Mouse (Mus musculus) liver, embryonic 14.5 days (tissue): ENCODE measurements around the gene Dhrs4. TPM values are rescaled to one million over a fixed set of nuclear protein-coding genes. Genes with fewer than 3 reads are reported as not detected.
A peak's percentile ranks its signal among the peaks of the same experiment; 100 is the strongest.

Source experiments
- ATAC-seq: fragments of 200-750 bp; cut with Nextera tagmentation; 2 replicates; pipeline ENCODE4 v1.8.0; 2017; ENCODE audit warnings: moderate number of reproducible peaks, mild to moderate bottlenecking, moderate library complexity; ENCODE audit not compliant: insufficient read depth
- DNase-seq, 3 experiments: peaks; one replicate each; pipeline ENCODE4 v3.0.0-alpha.2; 2012 to 2013; ENCODE audit warnings: low read depth in 3 of 3, low spot score in 3 of 3
- H3K27ac ChIP-seq: fragments of 300-500 bp; sonication (generic); 2 replicates; pipeline ENCODE4 v1.5.1; 2014; ENCODE audit warnings: moderate library complexity, mild to moderate bottlenecking, control low read depth, inconsistent platforms
- H3K27me3 ChIP-seq: fragments of 300-500 bp; sonication (generic); 2 replicates; pipeline ENCODE4 v1.6.1; 2014; ENCODE audit warnings: mild to moderate bottlenecking, low read length, moderate library complexity; ENCODE audit not compliant: control insufficient read depth, insufficient read depth
- H3K36me3 ChIP-seq: fragments of 300-500 bp; sonication (generic); replicated peaks from 2 replicates; pipeline ENCODE4 v1.6.1; 2014; ENCODE audit warnings: low read depth; ENCODE audit not compliant: control insufficient read depth, insufficient read depth
- H3K4me1 ChIP-seq, 2 experiments: fragments of 200-500 bp in 1 of 2; fragments of 300-500 bp in 1 of 2; sonication (generic) in 1 of 2; replicated peaks; 2 replicates each; pipeline ENCODE4 v1.6.1; 2012 to 2014; ENCODE audit warnings: antibody characterized with exemption in 1 of 2, inconsistent platforms in 1 of 2, low read length in 1 of 2; ENCODE audit not compliant: control insufficient read depth in 2 of 2, insufficient read depth in 2 of 2
- H3K4me2 ChIP-seq: fragments of 300-500 bp; sonication (generic); 2 replicates; pipeline ENCODE4 v1.6.1; 2014; ENCODE audit warnings: low read depth, mild to moderate bottlenecking, control low read depth, moderate library complexity
- H3K4me3 ChIP-seq, 2 experiments: fragments of 200-500 bp in 1 of 2; fragments of 300-500 bp in 1 of 2; sonication (generic) in 1 of 2; 2 replicates each; pipeline ENCODE4 v1.5.1; 2012 to 2014; ENCODE audit warnings: low read depth in 2 of 2, low read length in 2 of 2, mild to moderate bottlenecking in 2 of 2, control low read depth in 1 of 2, inconsistent platforms in 1 of 2, moderate library complexity in 1 of 2; ENCODE audit not compliant: insufficient read depth in 1 of 2
- H3K9ac ChIP-seq: fragments of 300-500 bp; sonication (generic); replicated peaks from 2 replicates; pipeline ENCODE4 v1.6.1; 2014; ENCODE audit warnings: mild to moderate bottlenecking, control low read depth, moderate library complexity
- H3K9me3 ChIP-seq: fragments of 300-500 bp; sonication (generic); 2 replicates; pipeline ENCODE4 v1.6.1; 2016; ENCODE audit warnings: low read length, mixed read lengths; ENCODE audit not compliant: control insufficient read depth
- CTCF ChIP-seq: IDR thresholded peaks from 2 replicates; pipeline ENCODE4 v1.5.1; 2016; ENCODE audit warnings: antibody characterized with exemption, low read depth, control low read depth
- EP300 ChIP-seq: IDR thresholded peaks from 2 replicates; pipeline ENCODE4 v1.6.1; 2016; ENCODE audit warnings: antibody characterized with exemption, low read depth
- WGBS: fragments of 180-500 bp; shearing (Covaris S2); extraction: QIAGEN DNeasy Blood & Tissue Kit; methylation state at CpG from one replicate; pipeline ENCODE4 v1.1.7; 2014; ENCODE audit not compliant: insufficient replicate concordance; 5-methylcytosine and 5-hydroxymethylcytosine counted together
- polyA plus RNA-seq, 2 experiments: library from polyadenylated mRNA; depleted of rRNA in 1 of 2; stranded (reverse) in 1 of 2; unstranded in 1 of 2; fragments of >200 nt; fragmentation: Nextera tagmentation in 1 of 2; extraction: Ambion mirVana in 1 of 2; gene quantifications; 2 replicates each; pipeline versions ENCODE4 v1.2.1 to v1.2.3; 2012 to 2014

Gene Dhrs4
- polyA plus RNA-seq, 2 experiments, result 40.4 to 44.1 TPM

GRCm38 (mm10) chr14:55513927-55514326 is 35.4 kb downstream of the Dhrs4 start:
- ATAC-seq (peak; percentile 76), DNase-seq (no peak)
- H3K4me2 ChIP-seq, result no peak overlapping the region
- H3K27ac ChIP-seq, result no peak overlapping the region
- no peak overlapping the region for H3K9ac ChIP-seq
- H3K9me3 ChIP-seq, result no peaks in the 10 kb centered on the region
- H3K27me3 ChIP-seq, result peaks cover 20% of the 10 kb centered on the region
- TF ChIP-seq CTCF (no peak), EP300 (no peak)
- no peak overlapping the region for H3K4me3 ChIP-seq
- 24% methylated on average over 10 of the region's 10 CpGs for WGBS
- H3K4me1 ChIP-seq, result peaks cover 5 to 10% of the 10 kb centered on the region in 2 experiments; a peak in 3 of 4 replicates
- no peaks in the 10 kb centered on the region for H3K36me3 ChIP-seq

- 90% methylated on average over 4 of the region's 4 CpGs for WGBS
- H3K27me3 ChIP-seq, result peaks cover 38% of the 10 kb centered on the region
Observed at GRCm38 (mm10) chr14:55515846-55516245, 37.3 kb downstream of the Dhrs4 start.

DNA sequence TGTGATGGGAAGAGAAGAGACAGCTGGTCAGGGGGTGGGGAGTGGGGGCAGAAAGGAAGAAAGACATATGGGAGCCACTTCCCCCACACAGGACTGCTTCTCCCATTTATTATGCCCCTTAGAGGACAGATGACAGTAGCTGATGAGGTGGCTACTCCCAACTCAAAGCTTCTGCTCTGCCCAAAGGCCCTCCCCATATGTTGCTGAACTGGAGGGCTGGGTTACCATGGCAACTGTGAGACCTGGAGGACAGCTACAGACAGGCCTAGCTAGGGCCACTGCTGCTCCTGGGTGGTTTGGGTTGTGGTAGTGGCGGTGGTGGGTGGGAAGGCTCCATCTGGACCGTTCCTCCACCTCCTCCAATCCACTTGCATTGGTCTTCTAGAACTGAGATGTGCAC is 40.3 kb downstream of the Dhrs4 start:
- H3K9me3 ChIP-seq, result no peaks in the 10 kb centered on the region
- DNase-seq (no peak), ATAC-seq (no peak)
- H3K27me3 ChIP-seq, result peaks cover 54% of the 10 kb centered on the region
- no peak overlapping the region for H3K4me2 ChIP-seq
- 51% methylated on average over 2 of the region's 2 CpGs for WGBS
- peaks cover 5% of the 10 kb centered on the region in 2 experiments; a peak in 3 of 4 replicates for H3K4me1 ChIP-seq
- H3K36me3 ChIP-seq, result no peaks in the 10 kb centered on the region
- no peak overlapping the region for H3K27ac ChIP-seq
- no peak overlapping the region for H3K9ac ChIP-seq
- H3K4me3 ChIP-seq, result no peak overlapping the region
- no peak for TF ChIP-seq EP300
- no peak for TF ChIP-seq CTCF

More at GRCm38 (mm10) chr14:55515846-55516245, 37.3 kb downstream of the Dhrs4 start:
- DNase-seq, result no peak
- Histone ChIP-seq H3K4me3 (no peak overlapping the region), H3K36me3 (no peaks in the 10 kb centered on the region), H3K4me1 (peaks cover 5 to 10% of the 10 kb centered on the region in 2 experiments; a peak in 3 of 4 replicates), H3K27ac (no peak overlapping the region), H3K9ac (no peak overlapping the region), H3K9me3 (no peaks in the 10 kb centered on the region), H3K4me2 (no peak overlapping the region)
- no peak for TF ChIP-seq CTCF
- ATAC-seq, result no peak

- Histone ChIP-seq H3K9ac (no peak overlapping the region), H3K4me2 (no peak overlapping the region), H3K27me3 (peaks cover 57% of the 10 kb centered on the region), H3K4me3 (no peak overlapping the region), H3K27ac (no peak overlapping the region), H3K9me3 (no peaks in the 10 kb centered on the region), H3K36me3 (no peaks in the 10 kb centered on the region), H3K4me1 (no peaks in the 10 kb centered on the region; a peak in 1 of 4 replicates)
- ATAC-seq (no peak), DNase-seq (no peak)
- 46% methylated on average over 4 of the region's 4 CpGs for WGBS
- TF ChIP-seq CTCF (no peak), EP300 (no peak)
Observed at GRCm38 (mm10) chr14:55519604-55520003, 41.0 kb downstream of the Dhrs4 start.

DNA sequence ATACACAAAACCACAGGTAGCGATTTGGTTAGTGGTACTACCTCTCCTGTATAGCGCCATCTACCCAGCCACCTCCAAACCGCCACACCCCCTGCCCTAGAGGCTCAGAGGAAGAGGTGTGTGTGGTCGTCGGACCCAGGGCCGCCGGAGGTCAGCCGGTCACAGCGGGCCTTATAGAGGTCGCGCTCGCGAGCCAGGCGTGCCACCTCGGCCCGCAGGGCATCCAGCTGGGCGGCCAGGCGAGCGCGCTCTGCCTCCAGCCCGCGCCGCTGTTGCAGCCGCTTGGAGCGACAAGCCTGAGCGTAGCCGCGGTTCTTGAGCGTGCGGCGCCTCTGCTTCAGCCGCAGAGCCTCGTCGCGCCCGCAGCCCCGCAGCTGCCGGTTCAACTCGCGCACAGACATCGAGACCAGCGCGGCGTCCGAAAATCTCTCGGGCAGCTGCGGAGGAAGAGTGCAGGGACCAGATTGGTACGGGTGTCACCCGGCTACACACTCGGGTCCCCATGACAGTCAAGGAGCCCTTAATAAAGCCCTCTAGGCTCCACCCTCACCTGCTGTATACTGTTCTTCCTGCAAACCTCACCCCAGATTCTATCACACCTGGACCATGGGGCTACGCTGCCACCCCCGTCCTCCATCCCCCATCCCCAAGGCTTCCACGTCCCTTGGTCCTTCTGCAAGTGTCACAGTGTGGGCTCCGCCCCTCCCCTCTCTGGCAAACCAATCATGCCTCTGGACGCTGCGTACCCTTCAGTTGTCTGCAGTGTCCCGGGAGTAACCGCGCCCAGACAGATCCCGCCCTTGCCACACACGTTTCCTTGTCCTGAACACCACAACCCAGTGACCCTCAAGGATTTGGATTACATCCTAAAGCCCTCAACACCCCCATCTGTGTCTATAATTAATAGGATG is 42.1 kb downstream of the Dhrs4 start:
- H3K27me3 ChIP-seq, result peaks cover 62% of the 10 kb centered on the region
- TF ChIP-seq CTCF (no peak), EP300 (no peak)
- ATAC-seq, result no peak

More for the DNA sequence above, 42.1 kb downstream of the Dhrs4 start:
- peak overlapping the region in 1 of 2 experiments; percentile 30; a peak in 2 of 4 replicates for H3K4me3 ChIP-seq
- whole genome bisulfite sequencing, result 1% methylated on average over 61 of the region's 61 CpGs
- peak overlapping the region; percentile 49 for H3K4me2 ChIP-seq
- no peak overlapping the region for H3K9ac ChIP-seq
- H3K36me3 ChIP-seq, result no peaks in the 10 kb centered on the region
- no peaks in the 10 kb centered on the region; a peak in 1 of 4 replicates for H3K4me1 ChIP-seq
- DNase-seq, result no peak
- no peak overlapping the region for H3K27ac ChIP-seq
- H3K9me3 ChIP-seq, result no peaks in the 10 kb centered on the region
